Mouse (Mus musculus) liver, embryonic 14.5 days (tissue): ENCODE measurements around the gene Ccnjl. TPM values are rescaled to one million over a fixed set of nuclear protein-coding genes. Genes with fewer than 3 reads are reported as not detected.

Experiments used
- ATAC-seq: fragments of 200-750 bp; cut with Nextera tagmentation; 2 replicates; pipeline ENCODE4 v1.8.0; 2017; ENCODE audit warnings: moderate number of reproducible peaks, mild to moderate bottlenecking, moderate library complexity; ENCODE audit not compliant: insufficient read depth
- DNase-seq, 3 experiments: peaks; one replicate each; pipeline ENCODE4 v3.0.0-alpha.2; 2012 to 2013; ENCODE audit warnings: low read depth in 3 of 3, low spot score in 3 of 3
- H3K27ac ChIP-seq: fragments of 300-500 bp; sonication (generic); 2 replicates; pipeline ENCODE4 v1.5.1; 2014; ENCODE audit warnings: moderate library complexity, mild to moderate bottlenecking, control low read depth, inconsistent platforms
- H3K27me3 ChIP-seq: fragments of 300-500 bp; sonication (generic); 2 replicates; pipeline ENCODE4 v1.6.1; 2014; ENCODE audit warnings: mild to moderate bottlenecking, low read length, moderate library complexity; ENCODE audit not compliant: control insufficient read depth, insufficient read depth
- H3K36me3 ChIP-seq: fragments of 300-500 bp; sonication (generic); replicated peaks from 2 replicates; pipeline ENCODE4 v1.6.1; 2014; ENCODE audit warnings: low read depth; ENCODE audit not compliant: control insufficient read depth, insufficient read depth
- H3K4me1 ChIP-seq, 2 experiments: fragments of 200-500 bp in 1 of 2; fragments of 300-500 bp in 1 of 2; sonication (generic) in 1 of 2; replicated peaks; 2 replicates each; pipeline ENCODE4 v1.6.1; 2012 to 2014; ENCODE audit warnings: antibody characterized with exemption in 1 of 2, inconsistent platforms in 1 of 2, low read length in 1 of 2; ENCODE audit not compliant: control insufficient read depth in 2 of 2, insufficient read depth in 2 of 2
- H3K4me2 ChIP-seq: fragments of 300-500 bp; sonication (generic); 2 replicates; pipeline ENCODE4 v1.6.1; 2014; ENCODE audit warnings: low read depth, mild to moderate bottlenecking, control low read depth, moderate library complexity
- H3K4me3 ChIP-seq, 2 experiments: fragments of 200-500 bp in 1 of 2; fragments of 300-500 bp in 1 of 2; sonication (generic) in 1 of 2; 2 replicates each; pipeline ENCODE4 v1.5.1; 2012 to 2014; ENCODE audit warnings: low read depth in 2 of 2, low read length in 2 of 2, mild to moderate bottlenecking in 2 of 2, control low read depth in 1 of 2, inconsistent platforms in 1 of 2, moderate library complexity in 1 of 2; ENCODE audit not compliant: insufficient read depth in 1 of 2
- H3K9ac ChIP-seq: fragments of 300-500 bp; sonication (generic); replicated peaks from 2 replicates; pipeline ENCODE4 v1.6.1; 2014; ENCODE audit warnings: mild to moderate bottlenecking, control low read depth, moderate library complexity
- H3K9me3 ChIP-seq: fragments of 300-500 bp; sonication (generic); 2 replicates; pipeline ENCODE4 v1.6.1; 2016; ENCODE audit warnings: low read length, mixed read lengths; ENCODE audit not compliant: control insufficient read depth
- CTCF ChIP-seq: IDR thresholded peaks from 2 replicates; pipeline ENCODE4 v1.5.1; 2016; ENCODE audit warnings: antibody characterized with exemption, low read depth, control low read depth
- EP300 ChIP-seq: IDR thresholded peaks from 2 replicates; pipeline ENCODE4 v1.6.1; 2016; ENCODE audit warnings: antibody characterized with exemption, low read depth
- WGBS: fragments of 180-500 bp; shearing (Covaris S2); extraction: QIAGEN DNeasy Blood & Tissue Kit; methylation state at CpG from one replicate; pipeline ENCODE4 v1.1.7; 2014; ENCODE audit not compliant: insufficient replicate concordance; 5-methylcytosine and 5-hydroxymethylcytosine counted together
- polyA plus RNA-seq, 2 experiments: library from polyadenylated mRNA; depleted of rRNA in 1 of 2; stranded (reverse) in 1 of 2; unstranded in 1 of 2; fragments of >200 nt; fragmentation: Nextera tagmentation in 1 of 2; extraction: Ambion mirVana in 1 of 2; gene quantifications; 2 replicates each; pipeline versions ENCODE4 v1.2.1 to v1.2.3; 2012 to 2014

Gene Ccnjl
- polyA plus RNA-seq, 2 experiments, result 0.79 to 1.5 TPM

GRCm38 (mm10) chr11:43626300-43626926, 97.8 kb downstream of the Ccnjl start:
- TF ChIP-seq CTCF (no peak), EP300 (no peak)
- Histone ChIP-seq H3K9ac (no peak overlapping the region), H3K4me1 (peaks cover 0 to 7% of the 10 kb centered on the region in 2 experiments; a peak in 2 of 4 replicates), H3K27ac (no peak overlapping the region), H3K4me3 (peak overlapping the region in 1 of 2 experiments; percentile 29; a peak in 1 of 4 replicates), H3K27me3 (no peaks in the 10 kb centered on the region), H3K36me3 (no peaks in the 10 kb centered on the region), H3K9me3 (no peaks in the 10 kb centered on the region), H3K4me2 (peak overlapping the region; percentile 23)
- ATAC-seq, result peak; percentile 42; the same call in 1 of the 2 replicates
- DNase-seq, result peak in 1 of 3 experiments; percentile 18
- WGBS, result 16% methylated on average over 12 of the region's 12 CpGs

GRCm38 (mm10) chr11:43626927-43627645, 98.5 kb downstream of the Ccnjl start:
- no peak overlapping the region; the same call in 1 of the 2 replicates for H3K4me2 ChIP-seq
- H3K4me3 ChIP-seq, result no peak overlapping the region
- 33% methylated on average over 18 of the region's 18 CpGs for WGBS
- TF ChIP-seq EP300 (no peak), CTCF (no peak)
- peaks cover 0 to 4% of the 10 kb centered on the region in 2 experiments; a peak in 2 of 4 replicates for H3K4me1 ChIP-seq
- DNase-seq (no peak), ATAC-seq (no peak)
- no peak overlapping the region for H3K9ac ChIP-seq
- no peaks in the 10 kb centered on the region for H3K27me3 ChIP-seq
- no peak overlapping the region for H3K27ac ChIP-seq
- no peaks in the 10 kb centered on the region for H3K36me3 ChIP-seq
- H3K9me3 ChIP-seq, result no peaks in the 10 kb centered on the region

GRCm38 (mm10) chr11:43631645-43632044, 103.1 kb downstream of the Ccnjl start:
- Histone ChIP-seq H3K9me3 (no peaks in the 10 kb centered on the region), H3K27ac (no peak overlapping the region), H3K4me3 (no peak overlapping the region), H3K27me3 (no peaks in the 10 kb centered on the region), H3K36me3 (no peaks in the 10 kb centered on the region), H3K4me1 (peaks cover 0 to 17% of the 10 kb centered on the region in 2 experiments), H3K4me2 (no peak overlapping the region), H3K9ac (no peak overlapping the region)
- DNase-seq (no peak), ATAC-seq (no peak)
- no peak for TF ChIP-seq EP300
- no peak for TF ChIP-seq CTCF
- WGBS, result 68% methylated on average over 9 of the region's 9 CpGs

- Histone ChIP-seq H3K9me3 (no peaks in the 10 kb centered on the region), H3K27ac (no peak overlapping the region), H3K4me3 (no peak overlapping the region), H3K4me1 (peaks cover 0 to 15% of the 10 kb centered on the region in 2 experiments), H3K9ac (no peak overlapping the region), H3K36me3 (no peaks in the 10 kb centered on the region), H3K4me2 (no peak overlapping the region), H3K27me3 (no peaks in the 10 kb centered on the region)
- ATAC-seq (no peak), DNase-seq (no peak)
- whole genome bisulfite sequencing, result 7% methylated on average over 4 of the region's 4 CpGs
- TF ChIP-seq EP300, result no peak
- no peak for TF ChIP-seq CTCF
Measured at GRCm38 (mm10) chr11:43632566-43632965, 104.0 kb downstream of the Ccnjl start.

- Histone ChIP-seq H3K4me2 (no peak overlapping the region), H3K9me3 (no peaks in the 10 kb centered on the region), H3K36me3 (no peaks in the 10 kb centered on the region), H3K27me3 (no peaks in the 10 kb centered on the region), H3K4me1 (peaks cover 0 to 15% of the 10 kb centered on the region in 2 experiments), H3K9ac (no peak overlapping the region), H3K27ac (no peak overlapping the region), H3K4me3 (no peak overlapping the region)
- TF ChIP-seq EP300 (no peak), CTCF (no peak)
- DNase-seq (no peak), ATAC-seq (no peak)
- 48% methylated on average over 6 of the region's 6 CpGs for WGBS
Measured at GRCm38 (mm10) chr11:43633165-43633564, 104.6 kb downstream of the Ccnjl start.
